Mouse (Mus musculus) retina, postnatal 1 day (tissue): ENCODE data around the gene Pgm2l1.

ENCODE experiments used
- DNase-seq: peaks from one replicate; pipeline ENCODE4 v3.0.0-alpha.2; 2012

Pgm2l1 gene

GRCm38 (mm10) chr7:100227158-100227875 is at the start of gene Pgm2l1:
TSS of gene Pgm2l1 (plus strand) at chr7:100227394.
- DNase-seq = peak; percentile 97

- DNase-seq = peak; percentile 53
Measured at GRCm38 (mm10) chr7:100178016-100178890, 48.9 kb upstream of the Pgm2l1 start.

- no peak for DNase-seq
Measured at GRCm38 (mm10) chr7:100178891-100179233, 48.3 kb upstream of the Pgm2l1 start.

DNA sequence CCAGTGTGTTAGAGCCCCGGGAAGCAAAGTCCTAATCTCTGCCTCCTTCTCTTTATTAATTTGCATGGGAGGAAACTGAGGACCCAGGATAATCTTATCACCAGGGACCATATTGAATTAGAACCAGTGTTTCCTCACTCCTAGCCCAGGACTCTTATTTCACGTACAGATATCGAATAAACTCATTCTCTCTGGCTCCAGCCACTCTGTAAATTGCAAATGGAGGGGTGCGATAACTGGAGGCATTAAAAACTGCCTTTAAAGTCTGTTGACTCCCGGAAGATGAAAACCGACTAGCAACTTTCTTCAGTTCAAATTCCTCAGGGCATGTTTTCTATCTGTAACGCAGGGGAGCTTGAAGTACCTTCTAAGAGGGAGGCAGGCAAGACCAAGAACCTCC is 47.8 kb upstream of the Pgm2l1 start:
- DNase-seq = no peak

DNA sequence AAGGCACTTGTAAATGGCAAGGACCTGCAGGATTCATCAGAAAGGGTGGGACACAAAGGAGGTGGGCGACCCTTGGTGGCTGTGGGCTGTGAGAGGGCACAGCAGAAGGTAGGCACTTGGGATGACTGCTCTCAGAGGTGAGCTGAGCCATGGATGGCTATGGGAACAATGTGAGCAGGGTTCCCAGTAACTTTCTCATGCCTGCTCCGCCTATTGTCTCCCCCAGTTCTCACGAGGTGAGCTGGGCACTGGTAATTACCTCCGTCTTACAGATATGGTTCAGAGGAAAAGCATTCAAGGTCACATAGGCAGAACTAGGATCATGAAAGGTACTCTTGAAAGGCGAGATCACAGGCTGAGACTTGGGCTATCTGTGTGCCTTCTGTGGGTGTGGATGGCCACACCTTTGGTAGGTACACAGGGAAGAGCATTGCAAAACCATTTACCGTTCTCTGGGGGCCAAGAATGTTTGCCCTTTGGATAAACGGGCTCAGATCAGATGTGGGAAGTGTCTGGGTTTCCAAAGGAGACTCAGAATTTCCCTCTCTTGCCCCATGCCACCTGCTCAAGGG is 47.3 kb upstream of the Pgm2l1 start:
- no peak for DNase-seq

GRCm38 (mm10) chr7:100181176-100181575 is 46.0 kb upstream of the Pgm2l1 start:
- DNase-seq = no peak

DNA sequence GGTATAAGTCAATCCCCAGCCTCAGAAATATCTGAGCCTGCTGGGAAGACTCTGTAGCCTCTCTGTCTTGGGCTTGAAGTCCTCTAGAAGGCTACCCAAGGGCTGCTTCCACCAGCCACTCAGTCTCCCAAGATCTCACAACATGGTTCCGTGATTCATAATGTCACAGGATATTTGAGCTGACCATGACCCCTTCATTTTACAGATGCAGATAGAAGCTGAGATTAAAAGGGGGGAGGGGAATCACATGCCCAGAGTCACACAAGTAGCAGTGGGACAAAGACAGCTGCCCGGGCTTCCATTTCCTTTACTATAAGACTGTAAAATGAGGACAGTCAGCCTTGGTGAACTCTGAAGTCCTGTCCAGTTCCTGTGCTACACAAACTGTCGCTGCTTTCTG is 45.6 kb upstream of the Pgm2l1 start:
- DNase-seq = no peak

GRCm38 (mm10) chr7:100182388-100182787 is 44.8 kb upstream of the Pgm2l1 start:
- no peak for DNase-seq

GRCm38 (mm10) chr7:100187601-100188000 is 39.6 kb upstream of the Pgm2l1 start:
- DNase-seq = peak; percentile 66

DNA sequence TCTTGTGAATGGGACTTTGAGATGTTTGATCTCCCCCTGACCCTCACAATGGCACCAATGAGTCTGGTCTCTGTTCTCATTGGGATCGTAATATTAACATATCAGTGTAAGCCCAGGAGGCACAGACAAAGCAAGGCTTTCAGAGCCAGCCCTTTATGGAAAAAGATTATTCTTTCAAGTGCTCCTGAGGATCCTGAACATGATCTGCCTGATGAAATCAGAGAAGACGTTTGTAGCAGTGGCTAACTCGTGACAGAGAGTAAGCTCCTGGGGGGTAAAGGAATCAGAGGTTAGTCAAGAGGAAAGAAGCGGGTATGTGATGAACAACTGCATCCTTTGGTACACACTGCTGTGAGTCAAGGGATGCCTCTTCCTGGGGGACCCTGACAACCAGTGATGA is 37.0 kb upstream of the Pgm2l1 start:
- no peak for DNase-seq

DNA sequence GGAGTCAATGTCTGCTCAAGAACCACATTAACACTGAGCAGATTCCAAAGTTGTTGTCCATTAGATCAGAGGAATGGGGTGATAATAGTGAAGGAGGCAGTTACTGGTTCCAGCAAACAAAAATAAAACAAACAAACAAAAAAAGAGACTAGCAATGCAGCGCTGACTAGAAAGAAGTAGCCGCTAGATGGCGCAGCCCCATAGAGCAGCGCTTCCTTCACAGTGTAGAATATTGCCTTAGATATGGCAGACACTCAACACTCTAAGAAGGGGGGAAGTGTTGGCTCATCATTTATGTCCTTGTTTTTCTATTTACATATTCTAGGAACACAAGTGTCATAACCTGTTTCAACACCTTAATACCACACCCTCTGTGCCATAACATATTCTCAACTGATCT is 36.4 kb upstream of the Pgm2l1 start:
- peak; percentile 68 for DNase-seq

DNA sequence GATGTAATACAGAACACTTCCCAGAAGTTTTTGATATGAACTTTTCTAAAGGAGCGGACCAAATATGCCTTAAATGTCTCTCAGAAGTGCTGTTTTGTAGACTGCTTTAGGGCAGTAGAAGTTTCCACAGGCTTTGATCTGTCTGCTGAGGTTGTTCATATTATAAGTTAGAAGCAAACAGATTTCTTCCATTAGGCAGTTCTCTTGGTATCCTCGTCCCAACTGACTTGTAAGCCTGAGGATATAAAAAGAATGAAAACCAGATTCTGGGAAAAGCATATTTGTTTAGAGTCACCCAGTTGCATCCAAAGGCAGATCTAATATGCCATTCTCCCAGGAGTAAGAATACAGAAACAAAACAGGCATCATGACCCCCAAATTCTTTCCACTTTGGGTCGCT is 26.0 kb upstream of the Pgm2l1 start:
- DNase-seq = no peak

DNA sequence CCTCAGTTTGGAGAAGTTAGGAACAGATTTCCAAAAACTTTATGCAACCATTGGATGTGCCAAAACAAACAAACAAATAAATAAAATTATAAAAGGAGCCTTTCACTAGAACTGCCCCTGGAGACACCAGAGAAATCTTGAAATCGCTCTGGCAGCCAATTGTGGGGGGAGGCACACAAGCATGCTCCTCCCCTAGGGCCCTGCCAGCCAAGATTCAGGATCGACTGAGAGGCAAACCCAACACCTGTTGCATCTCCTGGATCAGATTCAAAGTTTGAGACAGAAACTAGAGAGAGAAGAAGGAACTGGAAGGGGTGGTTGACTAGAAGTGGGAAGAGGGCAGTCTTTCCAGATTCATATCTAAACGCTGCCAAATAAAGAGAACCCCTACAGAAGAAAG is 23.6 kb upstream of the Pgm2l1 start:
- DNase-seq = no peak

- no peak for DNase-seq
Measured at GRCm38 (mm10) chr7:100204871-100205270, 22.3 kb upstream of the Pgm2l1 start.

DNA sequence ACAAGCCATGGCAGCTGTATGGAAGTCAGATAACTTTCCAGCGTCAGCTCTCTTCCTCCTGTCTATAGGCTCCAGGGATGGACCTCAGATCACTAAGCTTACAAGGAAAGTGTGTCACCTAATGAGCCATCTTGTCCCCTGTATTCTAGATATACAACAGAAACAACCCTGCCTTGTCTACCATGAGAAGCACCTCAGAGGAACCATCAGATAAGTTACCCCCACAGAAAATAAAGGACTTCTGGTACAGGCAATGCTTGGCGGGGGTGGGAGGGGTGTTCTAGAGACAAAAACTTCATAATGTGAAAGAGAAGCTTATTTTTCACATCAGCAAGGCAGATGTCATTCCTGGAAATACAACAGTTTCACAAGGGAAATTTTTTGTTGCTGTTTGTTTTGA is 21.1 kb upstream of the Pgm2l1 start:
- no peak for DNase-seq

- no peak for DNase-seq
Measured at GRCm38 (mm10) chr7:100207886-100208285, 19.3 kb upstream of the Pgm2l1 start.

DNA sequence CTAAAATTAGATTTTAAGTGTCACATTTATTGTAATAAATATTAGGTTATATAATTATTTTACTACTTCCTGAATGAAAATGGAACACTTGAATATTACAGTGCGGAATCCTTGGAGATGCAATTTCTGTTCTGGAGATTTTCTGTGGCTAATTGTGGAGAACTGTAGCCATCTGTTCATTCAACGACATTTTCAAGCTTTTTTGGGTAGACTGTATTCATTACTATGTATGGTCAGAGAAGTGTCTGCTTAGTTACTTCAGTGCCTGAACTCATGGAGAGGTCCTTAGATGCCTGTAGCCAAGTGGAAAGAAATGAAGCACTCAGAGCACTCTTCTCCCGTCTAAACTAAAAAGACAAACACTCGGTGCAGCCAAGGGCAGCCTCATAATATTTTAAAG is 12.9 kb upstream of the Pgm2l1 start:
- no peak for DNase-seq

GRCm38 (mm10) chr7:100215116-100215732 is 12.0 kb upstream of the Pgm2l1 start:
- peak; percentile 31 for DNase-seq

- DNase-seq = no peak
Measured at GRCm38 (mm10) chr7:100215976-100216375, 11.2 kb upstream of the Pgm2l1 start.

GRCm38 (mm10) chr7:100216601-100217565 is 10.3 kb upstream of the Pgm2l1 start:
- peak; percentile 16 for DNase-seq

- DNase-seq = no peak
Measured at GRCm38 (mm10) chr7:100227896-100228525, 817 bp downstream of the Pgm2l1 start.

DNA sequence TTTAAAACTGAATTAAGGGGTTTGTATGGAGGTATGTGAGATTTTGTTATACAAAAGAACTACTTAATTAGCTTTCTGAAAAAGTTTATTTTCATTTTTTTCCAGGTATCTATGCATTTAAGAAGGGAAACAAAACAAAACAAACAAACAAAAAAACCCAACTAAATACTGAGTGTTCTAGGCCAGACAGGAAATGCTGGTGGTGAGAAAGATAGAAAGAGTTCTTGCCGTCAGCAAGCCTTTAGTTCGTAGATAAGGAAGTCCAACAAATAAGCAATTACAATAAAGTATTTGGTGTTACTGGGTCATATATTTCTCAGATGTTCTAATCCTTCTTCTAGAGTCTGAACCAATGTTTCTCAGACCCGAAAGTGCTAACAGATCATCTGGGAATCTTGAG is 1.8 kb downstream of the Pgm2l1 start:
- no peak for DNase-seq
